Mouse (Mus musculus) gonadal fat pad, adult 2 months (tissue): ENCODE results near the gene Slc24a4. TPM values are rescaled to one million over a fixed set of nuclear protein-coding genes. Genes with fewer than 3 reads are reported as not detected.

ENCODE experiments used
- DNase-seq: peaks from one replicate; pipeline ENCODE4 v3.0.0-alpha.2; 2012; ENCODE audit warnings: low read depth
- polyA plus RNA-seq: library from polyadenylated mRNA; depleted of rRNA; stranded (reverse); fragments of >200 nt; gene quantifications from 2 replicates; pipeline ENCODE4 v1.2.3, GENCODE M21; 2012; rRNA removed

The Slc24a4 gene
- polyA plus RNA-seq, 1 experiment: 0.39 TPM

DNA sequence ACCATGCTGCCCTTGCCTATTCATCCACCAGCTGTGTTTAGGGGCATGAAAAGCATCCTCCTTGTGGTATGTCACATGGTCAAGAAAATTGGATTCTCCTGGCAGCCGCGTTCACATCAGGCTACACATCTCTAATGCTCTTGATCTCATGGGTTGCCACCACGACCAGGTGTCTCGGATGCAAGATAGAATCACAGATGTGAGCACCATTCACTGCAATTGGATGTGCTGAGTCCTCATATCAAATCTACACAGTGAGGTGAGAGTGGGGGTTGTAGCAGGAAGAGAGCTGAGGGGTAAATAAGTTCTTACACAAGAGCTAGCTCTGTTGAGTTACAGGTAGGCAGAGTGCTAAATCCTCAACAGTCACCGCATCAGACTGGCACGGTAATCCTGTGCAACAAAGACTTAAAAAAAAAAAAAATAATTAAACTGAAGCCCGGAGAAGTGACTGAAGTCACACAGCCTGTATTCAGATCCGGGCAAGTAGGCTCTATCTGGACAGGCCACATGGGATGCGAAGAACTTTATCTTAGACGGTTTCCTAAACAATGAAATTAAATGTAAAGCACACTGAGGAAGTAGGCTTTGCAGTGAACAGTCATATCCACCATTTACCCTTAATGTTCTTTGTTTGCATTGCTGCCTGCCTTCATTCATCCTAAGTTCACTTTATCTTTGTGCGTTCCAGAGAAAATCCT, 180.7 kb downstream of the Slc24a4 start:
- no peak for DNase-seq

DNA sequence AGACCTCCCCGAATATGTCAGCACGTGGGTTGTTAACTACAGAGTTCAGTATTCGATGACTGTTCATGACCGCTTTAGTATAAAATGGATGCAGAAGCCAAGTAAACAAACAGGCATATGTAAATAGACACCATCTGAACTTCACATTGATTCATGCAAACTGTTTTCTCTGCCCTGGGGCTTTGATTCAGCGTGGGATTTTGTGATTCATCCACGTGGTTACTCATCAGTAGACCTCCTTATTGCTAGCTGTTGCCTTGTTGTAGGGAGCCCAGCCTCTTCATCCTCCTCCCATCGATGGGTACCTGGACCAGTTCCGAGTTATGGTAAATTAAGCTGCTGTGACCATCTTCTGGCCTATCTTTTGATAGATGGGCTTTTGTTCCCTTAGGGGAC, 181.3 kb downstream of the Slc24a4 start:
- no peak for DNase-seq

DNA sequence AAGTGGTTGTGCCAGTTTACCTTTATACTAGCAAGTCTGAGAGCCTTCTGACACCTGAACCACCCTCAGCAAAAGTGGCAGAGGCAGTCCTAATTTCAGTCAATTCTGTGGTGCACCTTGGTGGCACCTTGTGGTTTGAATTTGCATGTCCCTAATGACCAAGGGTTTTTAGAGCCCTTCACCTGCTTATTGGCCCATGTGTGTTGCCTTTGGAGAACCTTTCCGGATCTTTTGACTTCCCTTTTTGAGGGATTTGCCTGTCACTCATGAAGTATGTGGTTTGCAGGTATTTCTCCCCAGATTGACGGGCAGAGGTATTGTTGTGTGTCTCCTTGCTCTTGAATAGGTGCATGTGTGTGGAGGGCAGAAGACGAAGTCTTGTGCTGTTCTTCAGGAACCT, 181.7 kb downstream of the Slc24a4 start:
- no peak for DNase-seq

DNA sequence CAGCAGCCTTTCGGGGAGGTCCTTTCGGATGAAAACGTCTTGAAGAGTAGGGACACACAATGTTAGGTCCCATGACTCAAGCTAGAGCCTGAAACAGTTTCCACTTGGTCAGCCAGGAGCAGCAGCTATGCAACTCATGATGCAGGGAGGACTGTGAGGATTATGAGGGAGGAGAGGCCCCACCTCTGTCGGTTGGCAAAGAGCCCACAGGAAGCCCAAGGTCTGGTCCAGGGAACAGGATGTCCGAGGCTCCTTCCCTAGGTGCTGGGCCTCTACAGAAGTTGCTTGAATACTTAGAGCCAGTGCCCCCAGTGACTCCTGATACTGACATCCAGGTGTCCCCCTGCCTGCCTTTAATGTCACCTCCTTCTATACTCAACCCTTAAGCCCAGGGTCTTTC, 182.9 kb downstream of the Slc24a4 start:
- no peak for DNase-seq

Other genes starting within 250 kb of the Slc24a4 start
- 5.3 and 5.6 TPM in 2 replicates for gene Trip11, start 215.5 kb upstream of the Slc24a4 start, polyA plus RNA-seq
- gene Atxn3, start 170.5 kb upstream of the Slc24a4 start, polyA plus RNA-seq: 6.0 and 8.0 TPM in 2 replicates
- gene Cpsf2, start 152.7 kb upstream of the Slc24a4 start, polyA plus RNA-seq: 3.9 and 4.2 TPM in 2 replicates
- 6.9 and 11.2 TPM in 2 replicates for gene Rin3, start 154.3 kb downstream of the Slc24a4 start, polyA plus RNA-seq